Mouse (Mus musculus): ENCODE data around the gene Epha2. TPM values are rescaled to one million over a fixed set of nuclear protein-coding genes. Genes with fewer than 3 reads are reported as not detected.
A peak's percentile ranks its signal among the peaks of the same experiment; 100 is the strongest.

Gene Epha2
- polyA plus RNA-seq, 1 experiment from 2014 or later = 0.92 TPM

- Histone ChIP-seq H3K27ac (ENCODE audit: low read length) (no peak overlapping the region), H3K36me3 (ENCODE audit: control insufficient read depth, insufficient read depth) (no peaks in the 10 kb centered on the region), H3K4me3 (replicated peaks; ENCODE audit: low read length) (no peak overlapping the region), H3K9ac (replicated peaks; ENCODE audit: low read depth, low read length) (no peak overlapping the region), H3K27me3 (replicated peaks; ENCODE audit: control insufficient read depth, insufficient read depth, low read length) (peaks cover 35% of the 10 kb centered on the region), H3K4me2 (ENCODE audit: low read length) (no peak overlapping the region), H3K9me3 (ENCODE audit: control insufficient read depth, low read length) (no peaks in the 10 kb centered on the region), H3K4me1 (replicated peaks; ENCODE audit: control insufficient read depth, insufficient read depth, low read length) (peaks cover 12% of the 10 kb centered on the region)
- ATAC-seq = no peak
- 73% methylated on average over 13 of the region's 13 CpGs for WGBS
Measured at GRCm38 (mm10) chr4:141299356-141299755, 1.7 kb upstream of the Epha2 start.

GRCm38 (mm10) chr4:141300196-141300595 is 844 bp upstream of the Epha2 start:
- H3K4me1 ChIP-seq (replicated peaks; ENCODE audit: control insufficient read depth, insufficient read depth, low read length) = peaks cover 12% of the 10 kb centered on the region
- peaks cover 35% of the 10 kb centered on the region for H3K27me3 ChIP-seq (replicated peaks; ENCODE audit: control insufficient read depth, insufficient read depth, low read length)

GRCm38 (mm10) chr4:141301591-141302427 is 769 bp downstream of the Epha2 start:
- Histone ChIP-seq H3K27ac (ENCODE audit: low read length) (no peak overlapping the region), H3K4me3 (replicated peaks; ENCODE audit: low read length) (peak overlapping the region; percentile 66), H3K36me3 (ENCODE audit: control insufficient read depth, insufficient read depth) (no peaks in the 10 kb centered on the region), H3K9ac (replicated peaks; ENCODE audit: low read depth, low read length) (peak overlapping the region; percentile 57), H3K27me3 (replicated peaks; ENCODE audit: control insufficient read depth, insufficient read depth, low read length) (peaks cover 32% of the 10 kb centered on the region), H3K9me3 (ENCODE audit: control insufficient read depth, low read length) (no peaks in the 10 kb centered on the region), H3K4me2 (ENCODE audit: low read length) (peak overlapping the region; percentile 98), H3K4me1 (replicated peaks; ENCODE audit: control insufficient read depth, insufficient read depth, low read length) (peaks cover 12% of the 10 kb centered on the region)
- WGBS = 1% methylated on average over 51 of the region's 51 CpGs
- ATAC-seq = no peak

More at GRCm38 (mm10) chr4:141300196-141300595, 844 bp upstream of the Epha2 start:
- Histone ChIP-seq H3K9ac (replicated peaks; ENCODE audit: low read depth, low read length) (no peak overlapping the region), H3K36me3 (ENCODE audit: control insufficient read depth, insufficient read depth) (no peaks in the 10 kb centered on the region), H3K27ac (ENCODE audit: low read length) (no peak overlapping the region), H3K4me3 (replicated peaks; ENCODE audit: low read length) (no peak overlapping the region), H3K4me2 (ENCODE audit: low read length) (no peak overlapping the region), H3K9me3 (ENCODE audit: control insufficient read depth, low read length) (no peaks in the 10 kb centered on the region)
- WGBS = 66% methylated on average over 4 of the region's 4 CpGs
- ATAC-seq = no peak

GRCm38 (mm10) chr4:141302428-141303401 is 1.7 kb downstream of the Epha2 start:
- Histone ChIP-seq H3K4me3 (replicated peaks; ENCODE audit: low read length) (peak overlapping the region; percentile 66), H3K9me3 (ENCODE audit: control insufficient read depth, low read length) (no peaks in the 10 kb centered on the region), H3K4me2 (ENCODE audit: low read length) (peak overlapping the region; percentile 98), H3K4me1 (replicated peaks; ENCODE audit: control insufficient read depth, insufficient read depth, low read length) (peaks cover 12% of the 10 kb centered on the region), H3K27ac (ENCODE audit: low read length) (no peak overlapping the region), H3K27me3 (replicated peaks; ENCODE audit: control insufficient read depth, insufficient read depth, low read length) (peaks cover 27% of the 10 kb centered on the region), H3K36me3 (ENCODE audit: control insufficient read depth, insufficient read depth) (no peaks in the 10 kb centered on the region), H3K9ac (replicated peaks; ENCODE audit: low read depth, low read length) (0 out of 2 replicates have a peak overlapping the region, but pooled peaks have one; percentile 17)
- no peak for ATAC-seq
- 15% methylated on average over 27 of the region's 27 CpGs for WGBS

GRCm38 (mm10) chr4:141303402-141304222 is 2.6 kb downstream of the Epha2 start:
- WGBS = 51% methylated on average over 7 of the region's 7 CpGs
- no peak for ATAC-seq
- H3K27ac ChIP-seq (ENCODE audit: low read length) = no peak overlapping the region
- H3K36me3 ChIP-seq (ENCODE audit: control insufficient read depth, insufficient read depth) = no peaks in the 10 kb centered on the region
- peaks cover 27% of the 10 kb centered on the region for H3K27me3 ChIP-seq (replicated peaks; ENCODE audit: control insufficient read depth, insufficient read depth, low read length)
- H3K9ac ChIP-seq (replicated peaks; ENCODE audit: low read depth, low read length) = no peak overlapping the region
- no peak overlapping the region for H3K4me3 ChIP-seq (replicated peaks; ENCODE audit: low read length)
- no peak overlapping the region for H3K4me2 ChIP-seq (ENCODE audit: low read length)
- H3K4me1 ChIP-seq (replicated peaks; ENCODE audit: control insufficient read depth, insufficient read depth, low read length) = peaks cover 12% of the 10 kb centered on the region
- no peaks in the 10 kb centered on the region for H3K9me3 ChIP-seq (ENCODE audit: control insufficient read depth, low read length)

- Histone ChIP-seq H3K4me3 (replicated peaks; ENCODE audit: low read length) (no peak overlapping the region), H3K36me3 (ENCODE audit: control insufficient read depth, insufficient read depth) (no peaks in the 10 kb centered on the region), H3K9ac (replicated peaks; ENCODE audit: low read depth, low read length) (no peak overlapping the region), H3K9me3 (ENCODE audit: control insufficient read depth, low read length) (no peaks in the 10 kb centered on the region), H3K4me1 (replicated peaks; ENCODE audit: control insufficient read depth, insufficient read depth, low read length) (peaks cover 12% of the 10 kb centered on the region), H3K4me2 (ENCODE audit: low read length) (no peak overlapping the region), H3K27me3 (replicated peaks; ENCODE audit: control insufficient read depth, insufficient read depth, low read length) (peaks cover 27% of the 10 kb centered on the region), H3K27ac (ENCODE audit: low read length) (no peak overlapping the region)
- WGBS = 81% methylated on average over 4 of the region's 4 CpGs
- no peak for ATAC-seq
Measured at GRCm38 (mm10) chr4:141304223-141304611, 3.2 kb downstream of the Epha2 start.

- Histone ChIP-seq H3K36me3 (ENCODE audit: control insufficient read depth, insufficient read depth) (no peaks in the 10 kb centered on the region), H3K4me1 (replicated peaks; ENCODE audit: control insufficient read depth, insufficient read depth, low read length) (peaks cover 18% of the 10 kb centered on the region), H3K9ac (replicated peaks; ENCODE audit: low read depth, low read length) (no peak overlapping the region), H3K9me3 (ENCODE audit: control insufficient read depth, low read length) (no peaks in the 10 kb centered on the region), H3K27me3 (replicated peaks; ENCODE audit: control insufficient read depth, insufficient read depth, low read length) (peaks cover 19% of the 10 kb centered on the region), H3K4me2 (ENCODE audit: low read length) (no peak overlapping the region), H3K4me3 (replicated peaks; ENCODE audit: low read length) (no peak overlapping the region), H3K27ac (ENCODE audit: low read length) (no peak overlapping the region)
- WGBS = 31% methylated on average over 8 of the region's 8 CpGs
- ATAC-seq = no peak
Measured at GRCm38 (mm10) chr4:141306057-141306456, 5.0 kb downstream of the Epha2 start.

- Histone ChIP-seq H3K9me3 (ENCODE audit: control insufficient read depth, low read length) (no peaks in the 10 kb centered on the region), H3K27me3 (replicated peaks; ENCODE audit: control insufficient read depth, insufficient read depth, low read length) (no peaks in the 10 kb centered on the region), H3K4me2 (ENCODE audit: low read length) (no peak overlapping the region), H3K4me3 (replicated peaks; ENCODE audit: low read length) (no peak overlapping the region), H3K27ac (ENCODE audit: low read length) (no peak overlapping the region), H3K36me3 (ENCODE audit: control insufficient read depth, insufficient read depth) (no peaks in the 10 kb centered on the region), H3K4me1 (replicated peaks; ENCODE audit: control insufficient read depth, insufficient read depth, low read length) (peaks cover 6% of the 10 kb centered on the region), H3K9ac (replicated peaks; ENCODE audit: low read depth, low read length) (no peak overlapping the region)
- ATAC-seq = no peak
- 95% methylated on average over 22 of the region's 22 CpGs for WGBS
Measured at GRCm38 (mm10) chr4:141308381-141308780, 7.3 kb downstream of the Epha2 start.

All from forebrain, embryonic 16.5 days (tissue).